Mouse (Mus musculus) MEL (cell line): ENCODE results near the gene Vgll4. TPM values are rescaled to one million over a fixed set of nuclear protein-coding genes. Genes with fewer than 3 reads are reported as not detected.
A peak's percentile ranks its signal among the peaks of the same experiment; 100 is the strongest.

Source experiments
- DNase-seq: peaks from one replicate; pipeline ENCODE4 v3.0.0; 2011; ENCODE audit warnings: low read depth, low spot score
- H3K27ac ChIP-seq: 2 replicates; pipeline ENCODE4 v1.5.1; 2012; ENCODE audit warnings: low read depth, mild to moderate bottlenecking, control low read depth, low read length, moderate library complexity; ENCODE audit not compliant: control insufficient read depth
- H3K27me3 ChIP-seq, 2 experiments: fragments of 150-350 bp in 1 of 2; sonication (generic) in 1 of 2; 2 replicates each; pipeline ENCODE4 v1.6.1; 2012; ENCODE audit warnings: low read length in 2 of 2, mild to moderate bottlenecking in 2 of 2, improper control_type of control experiment in 1 of 2, moderate library complexity in 1 of 2; ENCODE audit not compliant: insufficient read depth in 2 of 2, control insufficient read depth in 1 of 2
- H3K36me3 ChIP-seq, 2 experiments: 2 replicates each; pipeline ENCODE4 v1.6.1; 2012 to 2014; ENCODE audit warnings: low read length in 2 of 2, improper control_type of control experiment in 1 of 2, inconsistent platforms in 1 of 2, mild to moderate bottlenecking in 1 of 2; ENCODE audit not compliant: insufficient read depth in 2 of 2, control insufficient read depth in 1 of 2
- H3K4me1 ChIP-seq, 2 experiments: fragments of 150-350 bp in 1 of 2; sonication (generic) in 1 of 2; 2 replicates each; pipeline ENCODE4 v1.6.1; 2012; ENCODE audit warnings: low read length in 2 of 2, improper control_type of control experiment in 1 of 2, mild to moderate bottlenecking in 1 of 2; ENCODE audit not compliant: insufficient read depth in 2 of 2, control insufficient read depth in 1 of 2
- H3K4me3 ChIP-seq, 2 experiments: fragments of 150-350 bp in 1 of 2; sonication (generic) in 1 of 2; 2 replicates each; pipeline ENCODE4 v1.5.1; 2012; ENCODE audit warnings: low read depth in 2 of 2, low read length in 2 of 2, mild to moderate bottlenecking in 2 of 2, moderate library complexity in 2 of 2, control low read depth in 1 of 2, improper control_type of control experiment in 1 of 2; ENCODE audit not compliant: control insufficient read depth in 1 of 2, insufficient read depth in 1 of 2
- H3K79me2 ChIP-seq: 2 replicates; pipeline ENCODE4 v1.6.1; 2012; ENCODE audit warnings: mild to moderate bottlenecking, low read length, moderate library complexity; ENCODE audit not compliant: control insufficient read depth, poor library complexity, insufficient read depth
- H3K9ac ChIP-seq: 2 replicates; pipeline ENCODE4 v1.6.1; 2012; ENCODE audit warnings: low read depth, mild to moderate bottlenecking, control low read depth, low read length, moderate library complexity; ENCODE audit not compliant: control insufficient read depth, poor library complexity, severe bottlenecking
- H3K9me3 ChIP-seq: fragments of 150-350 bp; sonication (generic); replicated peaks from 2 replicates; pipeline ENCODE4 v1.6.1; 2012; ENCODE audit warnings: mild to moderate bottlenecking, low read length, improper control_type of control experiment, moderate library complexity; ENCODE audit not compliant: insufficient read depth
- CHD1 ChIP-seq: IDR thresholded peaks from 2 replicates; pipeline ENCODE4 v1.6.1; 2012; ENCODE audit warnings: low read depth, mild to moderate bottlenecking, inconsistent platforms, low read length, improper control_type of control experiment
- CHD2 ChIP-seq: IDR thresholded peaks from 2 replicates; pipeline ENCODE4 v1.6.1; 2011; ENCODE audit warnings: low read length, improper control_type of control experiment
- CTCF ChIP-seq, 3 experiments: IDR thresholded peaks in 2 of 3; conservative IDR thresholded peaks in 1 of 3; 2 replicates each; pipeline ENCODE4 v1.5.1; 2011 to 2012; ENCODE audit warnings: low read length in 3 of 3, low read depth in 2 of 3, mild to moderate bottlenecking in 2 of 3, improper control_type of control experiment in 1 of 3, inconsistent platforms in 1 of 3, mixed read lengths in 1 of 3, moderate library complexity in 1 of 3; ENCODE audit not compliant: control insufficient read depth in 1 of 3, insufficient read depth in 1 of 3, poor library complexity in 1 of 3, severe bottlenecking in 1 of 3
- EP300 ChIP-seq, 2 experiments: IDR thresholded peaks; 2 replicates each; pipeline ENCODE4 v1.6.1; 2011; ENCODE audit warnings: improper control_type of control experiment in 2 of 2, low read length in 2 of 2, low read depth in 1 of 2, mild to moderate bottlenecking in 1 of 2
- ETS1 ChIP-seq: IDR thresholded peaks from 2 replicates; pipeline ENCODE4 v1.6.1; 2012; ENCODE audit warnings: low read depth, mild to moderate bottlenecking, inconsistent platforms, low read length, improper control_type of control experiment, moderate library complexity
- GABPA ChIP-seq: IDR thresholded peaks from 2 replicates; pipeline ENCODE4 v1.6.1; 2012; ENCODE audit warnings: low read depth, mild to moderate bottlenecking, inconsistent platforms, low read length, improper control_type of control experiment, moderate library complexity
- GATA1 ChIP-seq: IDR thresholded peaks from 2 replicates; pipeline ENCODE4 v1.6.1; 2011; ENCODE audit warnings: low read depth, low read length, improper control_type of control experiment
- HCFC1 ChIP-seq: IDR thresholded peaks from 2 replicates; pipeline ENCODE4 v1.6.1; 2012; ENCODE audit warnings: low read depth, mild to moderate bottlenecking, inconsistent platforms, low read length, improper control_type of control experiment, moderate library complexity
- JUND ChIP-seq: IDR thresholded peaks from 2 replicates; pipeline ENCODE4 v1.6.1; 2011; ENCODE audit warnings: low read depth, mild to moderate bottlenecking, improper control_type of control experiment, low read length
- KAT2A ChIP-seq: conservative IDR thresholded peaks from 2 replicates; pipeline ENCODE4 v1.6.1; 2012; ENCODE audit warnings: low read depth, low read length, improper control_type of control experiment, inconsistent platforms
- MAFK ChIP-seq: IDR thresholded peaks from 2 replicates; pipeline ENCODE4 v1.6.1; 2011; ENCODE audit warnings: low read depth, mild to moderate bottlenecking, low read length, improper control_type of control experiment, borderline replicate concordance
- MAX ChIP-seq: IDR thresholded peaks from 2 replicates; pipeline ENCODE4 v1.6.1; 2011; ENCODE audit warnings: low read length, improper control_type of control experiment
- MAZ ChIP-seq: IDR thresholded peaks from 2 replicates; pipeline ENCODE4 v1.6.1; 2012; ENCODE audit warnings: low read depth, mild to moderate bottlenecking, inconsistent platforms, low read length, improper control_type of control experiment
- MEF2A ChIP-seq: IDR thresholded peaks from 2 replicates; pipeline ENCODE4 v1.6.1; 2014; ENCODE audit warnings: low read depth, mild to moderate bottlenecking, inconsistent platforms, low read length, improper control_type of control experiment; ENCODE audit not compliant: poor library complexity, insufficient replicate concordance, severe bottlenecking; ENCODE audit errors: extremely low read depth
- MXI1 ChIP-seq: IDR thresholded peaks from 2 replicates; pipeline ENCODE4 v1.6.1; 2011; ENCODE audit warnings: mild to moderate bottlenecking, low read depth, low read length, improper control_type of control experiment
- MYB ChIP-seq: IDR thresholded peaks from 2 replicates; pipeline ENCODE4 v1.6.1; 2011; ENCODE audit warnings: mild to moderate bottlenecking, low read depth, low read length, improper control_type of control experiment
- MYC ChIP-seq: IDR thresholded peaks from 2 replicates; pipeline ENCODE4 v1.6.1; 2011; ENCODE audit warnings: low read depth, mild to moderate bottlenecking, low read length, improper control_type of control experiment, moderate library complexity
- NELFE ChIP-seq: IDR thresholded peaks from 2 replicates; pipeline ENCODE4 v1.6.1; 2011; ENCODE audit warnings: low read depth, low read length, improper control_type of control experiment
- POLR2A ChIP-seq, 2 experiments: IDR thresholded peaks; 2 replicates each; pipeline ENCODE4 v1.6.1; 2011 to 2012; ENCODE audit warnings: low read length in 2 of 2, mild to moderate bottlenecking in 2 of 2, control low read depth in 1 of 2, improper control_type of control experiment in 1 of 2, low read depth in 1 of 2, moderate library complexity in 1 of 2; ENCODE audit not compliant: control insufficient read depth in 1 of 2, insufficient read depth in 1 of 2, poor library complexity in 1 of 2
- POLR2AphosphoS2 ChIP-seq: IDR thresholded peaks from 2 replicates; pipeline ENCODE4 v1.6.1; 2011; ENCODE audit warnings: low read length, improper control_type of control experiment
- POLR2AphosphoS5 ChIP-seq: IDR thresholded peaks from 2 replicates; pipeline ENCODE4 v1.6.1; 2012; ENCODE audit warnings: low read depth, borderline replicate concordance, mild to moderate bottlenecking, inconsistent platforms, low read length, moderate library complexity, mixed read lengths
- RAD21 ChIP-seq: IDR thresholded peaks from 2 replicates; pipeline ENCODE4 v1.6.1; 2011; ENCODE audit warnings: mild to moderate bottlenecking, low read depth, low read length, improper control_type of control experiment
- RCOR1 ChIP-seq: IDR thresholded peaks from 2 replicates; pipeline ENCODE4 v1.6.1; 2012; ENCODE audit warnings: low read depth, mild to moderate bottlenecking, inconsistent platforms, low read length, improper control_type of control experiment
- SIN3A ChIP-seq: IDR thresholded peaks from 2 replicates; pipeline ENCODE4 v1.6.1; 2012; ENCODE audit warnings: low read length, improper control_type of control experiment, inconsistent platforms
- TAL1 ChIP-seq: IDR thresholded peaks from 2 replicates; pipeline ENCODE4 v1.6.1; 2012; ENCODE audit warnings: mild to moderate bottlenecking, inconsistent platforms, low read length, moderate library complexity, mixed read lengths
- TBP ChIP-seq: IDR thresholded peaks from 2 replicates; pipeline ENCODE4 v1.8.0; 2011; ENCODE audit warnings: low read depth, low read length, improper control_type of control experiment
- UBTF ChIP-seq: IDR thresholded peaks from 2 replicates; pipeline ENCODE4 v1.6.1; 2012; ENCODE audit warnings: low read depth, mild to moderate bottlenecking, inconsistent platforms, low read length, improper control_type of control experiment, moderate library complexity, borderline replicate concordance; ENCODE audit not compliant: insufficient read depth
- USF2 ChIP-seq, 2 experiments: IDR thresholded peaks; 2 replicates each; pipeline ENCODE4 v1.6.1; 2011 to 2012; ENCODE audit warnings: improper control_type of control experiment in 2 of 2, low read length in 2 of 2, borderline replicate concordance in 1 of 2, inconsistent platforms in 1 of 2, low read depth in 1 of 2, mild to moderate bottlenecking in 1 of 2; ENCODE audit not compliant: insufficient read depth in 1 of 2
- ZC3H11A ChIP-seq: IDR thresholded peaks from 2 replicates; pipeline ENCODE4 v1.6.1; 2012; ENCODE audit warnings: low read depth, mild to moderate bottlenecking, inconsistent platforms, low read length, improper control_type of control experiment
- ZKSCAN1 ChIP-seq: IDR thresholded peaks from 2 replicates; pipeline ENCODE4 v1.6.1; 2012; ENCODE audit warnings: low read depth, mild to moderate bottlenecking, inconsistent platforms, low read length, improper control_type of control experiment, moderate library complexity
- ZNF384 ChIP-seq: IDR thresholded peaks from 2 replicates; pipeline ENCODE4 v1.6.1; 2012; ENCODE audit warnings: low read depth, mild to moderate bottlenecking, inconsistent platforms, low read length, improper control_type of control experiment
- polyA plus RNA-seq, 2 experiments: library from polyadenylated mRNA; stranded (reverse) in 1 of 2; unstranded in 1 of 2; fragments of >175 nt in 1 of 2; fragments of >200 nt in 1 of 2; gene quantifications; 2 replicates each; pipeline versions ENCODE4 v1.2.1 to v1.2.4; 2012; ENCODE audit warnings: low replicate concordance in 2 of 2, low read depth in 1 of 2; ENCODE audit not compliant: insufficient read length in 2 of 2, insufficient read depth in 1 of 2, missing spikeins in 1 of 2
- total RNA-seq: library from RNA; depleted of rRNA; stranded (reverse); fragments of 300-350 nt; gene quantifications from 2 replicates; pipeline ENCODE4 v1.2.3, GENCODE M21; 2012

Vgll4 gene
- total and polyA plus RNA-seq, 3 experiments, result 18.1 to 21.5 TPM; not detected in 1

DNA sequence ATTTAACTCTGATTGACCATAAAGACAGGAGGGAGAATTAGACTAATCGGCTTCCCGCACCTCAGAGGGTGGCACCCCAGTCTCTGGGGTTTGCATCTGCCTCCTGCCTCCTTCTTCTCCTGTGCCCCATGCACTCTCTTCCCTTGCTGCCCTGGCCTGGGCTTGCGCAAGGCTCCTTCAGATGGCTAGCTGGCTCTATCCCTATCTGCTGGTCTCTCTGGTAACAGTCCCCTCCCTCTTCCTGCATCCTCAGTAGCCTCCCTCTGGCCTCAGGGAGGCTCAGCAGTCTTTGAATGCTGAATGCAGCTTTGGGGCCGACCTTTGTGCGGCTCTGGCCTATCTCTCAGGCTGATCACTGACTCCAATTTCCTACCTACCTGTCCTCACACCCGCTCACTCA is 37.2 kb upstream of the Vgll4 start:
- Histone ChIP-seq H3K9me3 (no peaks in the 10 kb centered on the region), H3K27me3 (no peaks in the 10 kb centered on the region), H3K36me3 (peaks cover 0 to 3% of the 10 kb centered on the region in 2 experiments; a peak in 2 of 4 replicates), H3K9ac (no peak overlapping the region), H3K4me3 (no peak overlapping the region), H3K79me2 (no peaks in the 10 kb centered on the region), H3K27ac (no peak overlapping the region), H3K4me1 (peaks cover 0 to 4% of the 10 kb centered on the region in 2 experiments; a peak in 1 of 4 replicates)
- TF ChIP-seq RCOR1, result no peak
- no peak for TF ChIP-seq CTCF (IDR thresholded peaks at IDR 0.05 in 2 of 3, conservative IDR thresholded peaks at IDR 0.05 in 1 of 3; ENCODE audit: control insufficient read depth in 1 of 3, insufficient read depth in 1 of 3, low read depth in 2 of 3, low read length in 3 of 3, poor library complexity in 1 of 3, severe bottlenecking in 1 of 3)
- TF ChIP-seq MYB, result no peak
- TF ChIP-seq CHD2, result no peak
- no peak for TF ChIP-seq ZC3H11A
- no peak for TF ChIP-seq EP300 (IDR thresholded peaks at IDR 0.05; ENCODE audit: low read depth in 1 of 2, low read length in 2 of 2)
- no peak for TF ChIP-seq HCFC1
- TF ChIP-seq MYC, result no peak
- TF ChIP-seq POLR2A (IDR thresholded peaks at IDR 0.05; ENCODE audit: control insufficient read depth in 1 of 2, insufficient read depth in 1 of 2, low read depth in 1 of 2, low read length in 2 of 2, poor library complexity in 1 of 2), result no peak
- TF ChIP-seq ZNF384, result no peak
- TF ChIP-seq GATA1, result no peak
- no peak for TF ChIP-seq ZKSCAN1
- TF ChIP-seq RAD21, result no peak
- no peak for TF ChIP-seq POLR2AphosphoS2
- no peak for TF ChIP-seq UBTF
- no peak for TF ChIP-seq POLR2AphosphoS5
- no peak for TF ChIP-seq TBP
- no peak for TF ChIP-seq MAZ
- TF ChIP-seq SIN3A, result no peak
- DNase-seq, result peak; percentile 24

DNA sequence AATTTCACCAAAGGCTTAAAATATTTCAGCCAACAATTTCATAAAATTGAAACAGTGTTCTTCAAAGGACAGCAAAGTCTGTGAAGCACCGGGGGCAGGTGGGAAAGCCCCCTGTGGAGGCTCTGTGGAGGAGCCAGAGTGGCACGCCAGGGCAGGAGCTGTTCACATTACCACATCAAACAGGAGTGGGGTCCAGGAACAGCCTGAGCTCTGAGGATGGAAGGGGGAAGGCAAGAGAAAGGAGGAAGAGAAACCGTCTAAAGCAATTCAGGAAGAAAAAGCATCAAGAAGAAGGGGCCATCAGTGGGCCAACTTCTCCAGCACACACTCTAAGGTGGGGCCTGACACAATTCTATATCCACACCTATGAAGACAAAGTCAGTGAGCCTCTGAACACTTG is 36.3 kb upstream of the Vgll4 start:
- Histone ChIP-seq H3K4me1 (peaks cover 0 to 4% of the 10 kb centered on the region in 2 experiments; a peak in 1 of 4 replicates), H3K9me3 (no peaks in the 10 kb centered on the region), H3K9ac (no peak overlapping the region), H3K79me2 (no peaks in the 10 kb centered on the region), H3K27me3 (no peaks in the 10 kb centered on the region), H3K36me3 (peaks cover 0 to 3% of the 10 kb centered on the region in 2 experiments; a peak in 1 of 4 replicates), H3K4me3 (no peak overlapping the region), H3K27ac (no peak overlapping the region)
- no peak for DNase-seq
- TF ChIP-seq USF2 (IDR thresholded peaks at IDR 0.05; ENCODE audit: borderline replicate concordance in 1 of 2, insufficient read depth in 1 of 2, low read depth in 1 of 2, low read length in 2 of 2) (no peak), TAL1 (no peak), POLR2AphosphoS2 (no peak), MYC (no peak), NELFE (no peak), MAFK (no peak), EP300 (IDR thresholded peaks at IDR 0.05; ENCODE audit: low read depth in 1 of 2, low read length in 2 of 2) (no peak), MAX (no peak), ETS1 (no peak), MEF2A (no peak), MXI1 (no peak), JUND (no peak), MYB (no peak), CHD1 (no peak), GABPA (no peak), UBTF (no peak), GATA1 (no peak), KAT2A (no peak), SIN3A (no peak)
